Mouse (Mus musculus): ENCODE measurements at regions not wholly inside any gene's neighbourhood (a gene's known extent, or its start where the extent isn't known, plus 50 kb on each side); places are given as distances from the start of the nearest gene placed in this dataset.

GRCm38 (mm10) chr3:129104811-129105210 is 94.9 kb upstream of the Pitx2 start:
- TF ChIP-seq MAFK (IDR thresholded peaks at IDR 0.05; ENCODE audit: insufficient read depth, low read depth, low read length) (no peak), HCFC1 (IDR thresholded peaks at IDR 0.05; ENCODE audit: borderline replicate concordance, insufficient read depth, low read length) (no peak), ZC3H11A (IDR thresholded peaks at IDR 0.05; ENCODE audit: borderline replicate concordance, low read depth, low read length) (no peak), ZNF384 (IDR thresholded peaks at IDR 0.05; ENCODE audit: low read depth, low read length) (no peak)
